Mouse (Mus musculus): ENCODE data around the gene Tm4sf4. TPM values are rescaled to one million over a fixed set of nuclear protein-coding genes. Genes with fewer than 3 reads are reported as not detected.

Gene Tm4sf4
- not detected in 2 replicates for total RNA-seq (2017)

DNA sequence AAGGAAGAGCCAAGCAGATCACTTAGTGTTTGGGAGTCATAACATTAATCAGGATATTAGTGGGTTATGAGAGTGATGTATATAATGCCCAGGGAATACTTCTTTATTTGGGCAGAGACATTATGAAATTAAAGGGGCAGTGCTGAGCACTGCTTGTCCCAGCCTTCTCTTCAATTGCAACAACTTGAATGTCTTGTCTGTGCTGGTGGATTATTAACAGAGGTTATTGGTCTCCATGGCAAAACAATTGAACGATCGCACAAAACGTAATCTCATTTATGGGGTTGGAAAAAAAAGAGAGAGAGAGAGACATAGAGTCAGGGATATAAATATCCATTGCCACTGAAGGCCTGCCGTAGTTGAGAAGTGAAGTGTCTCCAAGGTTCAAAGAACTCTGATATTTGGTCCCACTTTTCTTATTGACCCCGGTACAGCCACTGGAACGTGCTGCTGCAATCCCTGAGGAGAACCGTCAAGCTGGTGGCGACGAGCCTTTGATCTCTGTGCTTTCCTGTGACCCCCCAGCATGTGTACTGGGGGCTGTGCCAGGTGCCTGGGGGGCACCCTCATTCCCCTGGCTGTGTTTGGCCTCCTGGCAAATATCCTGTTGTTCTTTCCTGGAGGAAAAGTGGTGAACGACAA is at the start of gene Tm4sf4:
TSS of gene Tm4sf4 (plus strand) at position 226 of the 642 bp plus-strand sequence.
- no peak for ATAC-seq (replicated peaks in 1 of 2; ENCODE audit: insufficient read depth in 1 of 2, low FRiP score in 2 of 2, low TSS enrichment in 1 of 2, low read depth in 1 of 2, poor library complexity in 2 of 2, severe bottlenecking in 2 of 2)

DNA sequence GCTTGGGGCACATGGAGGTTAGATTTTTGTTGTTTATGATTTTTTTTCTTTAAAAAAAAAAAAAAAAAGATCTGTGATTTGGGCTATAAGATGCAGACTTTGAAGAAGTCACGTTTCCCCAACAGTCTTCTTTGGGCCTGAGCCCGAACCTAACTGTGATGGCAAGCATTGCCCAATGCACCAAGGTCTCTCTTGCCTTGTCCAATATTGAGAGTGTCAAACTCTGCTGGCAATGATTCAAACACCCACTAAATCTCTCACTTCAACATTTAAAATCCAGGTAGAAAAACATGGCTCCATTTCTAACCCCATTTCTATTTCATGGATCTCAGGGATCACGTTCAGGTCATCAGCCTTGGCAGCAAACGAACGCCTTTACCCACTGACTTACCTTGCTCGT is 38.7 kb upstream of the Tm4sf4 start:
- ATAC-seq (replicated peaks in 1 of 2; ENCODE audit: insufficient read depth in 1 of 2, low FRiP score in 2 of 2, low TSS enrichment in 1 of 2, low read depth in 1 of 2, poor library complexity in 2 of 2, severe bottlenecking in 2 of 2): no peak

DNA sequence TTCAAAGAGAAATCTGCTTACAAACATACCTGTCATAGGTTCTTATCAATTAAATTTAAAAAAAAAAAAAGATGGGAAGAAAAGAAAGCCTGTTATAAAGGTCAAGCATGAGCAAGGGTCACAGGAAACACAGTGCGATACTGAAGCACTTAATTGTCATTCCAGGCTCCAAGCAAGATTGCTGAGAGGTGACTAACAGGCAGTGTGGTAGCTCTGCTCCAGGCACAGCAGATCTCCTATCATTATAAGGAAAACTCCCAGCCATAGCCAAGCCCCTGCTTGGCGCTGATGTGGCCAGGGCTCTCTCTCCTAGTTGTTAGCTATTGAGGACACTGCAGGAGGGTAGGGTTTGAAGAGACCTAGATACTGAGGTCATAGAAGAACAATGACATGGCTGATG is 38.2 kb upstream of the Tm4sf4 start:
- no peak for ATAC-seq (replicated peaks in 1 of 2; ENCODE audit: insufficient read depth in 1 of 2, low FRiP score in 2 of 2, low TSS enrichment in 1 of 2, low read depth in 1 of 2, poor library complexity in 2 of 2, severe bottlenecking in 2 of 2)

DNA sequence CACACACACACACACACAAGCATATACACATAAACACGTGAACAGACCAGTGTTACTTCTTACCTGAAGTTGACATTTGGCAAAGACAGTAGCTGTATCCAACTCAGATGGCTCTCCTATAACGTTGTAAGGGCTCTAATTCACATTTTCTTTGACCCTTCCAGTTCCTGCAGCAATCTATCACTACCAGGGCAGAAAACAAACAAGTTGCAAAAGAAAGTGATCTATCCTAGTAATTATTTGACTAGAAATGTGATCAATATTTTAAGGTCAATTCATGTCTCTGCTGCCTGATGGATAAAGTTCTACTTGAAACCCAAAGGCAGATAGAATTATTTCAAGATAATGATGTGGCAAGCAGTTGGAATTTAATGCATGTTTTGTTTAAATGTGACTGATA is 37.5 kb upstream of the Tm4sf4 start:
- ATAC-seq (replicated peaks in 1 of 2; ENCODE audit: insufficient read depth in 1 of 2, low FRiP score in 2 of 2, low TSS enrichment in 1 of 2, low read depth in 1 of 2, poor library complexity in 2 of 2, severe bottlenecking in 2 of 2): no peak

DNA sequence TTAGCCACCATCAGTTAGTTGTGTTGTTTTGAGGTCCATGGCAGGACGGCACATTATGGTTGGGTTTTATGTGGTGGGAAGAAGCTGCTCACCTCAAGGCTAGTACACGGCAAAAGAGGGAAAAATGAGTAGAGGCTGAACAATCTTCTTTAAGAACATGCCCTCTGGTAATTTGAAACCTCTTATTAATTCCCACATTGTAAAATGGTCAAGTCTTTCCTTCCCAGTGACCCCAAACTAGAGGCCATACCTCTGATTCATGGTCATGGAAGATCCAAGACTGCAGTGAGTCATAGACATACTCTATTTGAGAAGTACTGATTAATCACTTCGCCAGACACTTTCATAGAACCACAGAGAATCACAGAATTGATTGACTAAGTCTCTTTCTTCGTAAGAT is 13.6 kb upstream of the Tm4sf4 start:
- no peak for ATAC-seq (replicated peaks in 1 of 2; ENCODE audit: insufficient read depth in 1 of 2, low FRiP score in 2 of 2, low TSS enrichment in 1 of 2, low read depth in 1 of 2, poor library complexity in 2 of 2, severe bottlenecking in 2 of 2)

DNA sequence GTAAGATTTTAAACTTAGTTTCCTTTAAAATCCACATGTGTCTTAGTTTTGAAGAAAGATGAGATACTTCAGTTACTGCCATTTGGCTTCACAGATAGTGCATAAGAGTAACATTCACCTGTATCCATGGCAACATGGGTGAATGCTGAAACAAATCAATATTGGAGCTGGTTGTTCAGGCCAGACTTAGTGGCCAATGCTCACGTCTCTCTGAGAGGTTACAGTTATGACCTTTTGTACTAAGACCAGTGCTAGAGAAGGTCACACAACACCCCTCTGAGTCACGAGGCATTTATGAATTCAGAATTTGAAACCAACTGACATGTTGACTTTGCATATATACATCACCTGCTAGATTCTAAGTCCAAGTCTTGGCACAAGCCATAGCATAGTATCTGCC is 4.9 kb upstream of the Tm4sf4 start:
- ATAC-seq (replicated peaks in 1 of 2; ENCODE audit: insufficient read depth in 1 of 2, low FRiP score in 2 of 2, low TSS enrichment in 1 of 2, low read depth in 1 of 2, poor library complexity in 2 of 2, severe bottlenecking in 2 of 2): no peak

DNA sequence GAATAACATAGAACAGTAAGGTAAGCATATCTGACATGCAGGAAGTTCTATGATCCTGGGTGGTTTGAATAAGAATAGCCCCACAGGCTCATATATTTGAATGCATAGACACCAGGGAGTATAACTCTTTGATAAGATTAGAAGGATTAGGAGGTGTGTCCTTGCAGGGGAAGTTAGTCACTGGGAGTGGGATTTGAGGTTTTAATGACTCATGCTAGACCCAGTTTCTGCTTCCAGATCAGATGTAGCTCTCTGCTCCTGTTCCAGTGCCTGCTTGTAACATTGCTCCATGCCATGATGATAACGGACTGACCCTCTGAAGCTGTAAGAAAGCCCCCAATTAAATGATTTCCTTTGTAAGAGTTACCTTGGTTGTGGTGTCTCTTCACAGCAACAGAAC is 4.5 kb upstream of the Tm4sf4 start:
- ATAC-seq (replicated peaks in 1 of 2; ENCODE audit: insufficient read depth in 1 of 2, low FRiP score in 2 of 2, low TSS enrichment in 1 of 2, low read depth in 1 of 2, poor library complexity in 2 of 2, severe bottlenecking in 2 of 2): no peak

DNA sequence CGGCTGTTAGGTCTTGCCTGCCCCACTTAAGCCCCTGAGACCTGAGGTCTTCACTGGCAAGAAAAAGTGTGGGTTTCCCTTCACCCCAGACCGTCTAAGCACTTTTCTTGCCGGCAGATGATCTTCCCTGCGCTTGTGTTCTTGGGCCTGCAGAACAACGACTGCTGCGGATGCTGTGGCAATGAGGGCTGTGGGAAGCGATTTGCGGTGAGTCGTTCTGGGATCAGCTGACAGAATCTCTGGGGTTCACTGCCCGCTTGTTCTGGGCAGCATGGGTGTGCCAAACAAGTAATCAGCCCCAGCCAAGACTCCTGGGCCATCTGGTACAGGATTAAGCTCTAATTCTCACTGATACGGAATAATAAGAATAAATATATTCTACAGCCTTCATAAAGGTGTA is 1.2 kb downstream of the Tm4sf4 start:
- no peak for ATAC-seq (replicated peaks in 1 of 2; ENCODE audit: insufficient read depth in 1 of 2, low FRiP score in 2 of 2, low TSS enrichment in 1 of 2, low read depth in 1 of 2, poor library complexity in 2 of 2, severe bottlenecking in 2 of 2)

DNA sequence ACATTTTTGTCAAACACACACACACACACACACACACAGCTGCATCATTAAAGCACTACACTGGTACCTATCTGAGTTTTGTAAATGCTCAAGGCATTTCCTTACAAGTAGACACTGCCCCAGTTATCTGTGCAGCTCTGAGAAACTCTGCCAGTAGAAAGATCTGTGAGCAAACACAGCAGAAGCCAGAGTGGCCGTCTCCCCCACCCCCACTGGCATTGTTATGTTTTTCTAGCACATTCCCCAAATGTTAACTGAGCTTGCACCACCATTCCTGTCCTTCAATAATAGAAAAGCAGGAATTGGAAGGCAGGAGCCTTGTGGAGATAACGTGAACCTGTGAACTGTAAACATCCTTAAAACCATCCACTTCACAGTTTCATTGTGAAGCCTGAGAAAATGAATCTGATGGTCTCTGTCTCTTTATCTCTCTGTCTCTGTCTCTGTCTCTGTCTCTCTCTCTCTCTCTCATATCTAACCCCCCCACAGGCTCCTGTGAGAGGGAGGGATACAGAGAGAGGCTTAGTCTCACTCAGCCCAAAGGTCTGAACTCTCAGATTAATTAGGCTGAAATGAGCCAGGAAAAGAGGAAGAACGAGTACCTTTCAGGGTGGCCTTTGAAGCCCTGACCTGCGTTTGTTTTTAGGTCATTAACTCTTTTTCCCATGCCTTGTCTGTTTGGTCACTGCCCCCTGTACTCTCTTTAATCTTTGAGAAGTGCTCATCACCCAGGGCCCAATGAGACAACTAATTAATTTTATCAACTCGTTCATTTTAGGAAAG is 3.8 kb downstream of the Tm4sf4 start:
- no peak for ATAC-seq (replicated peaks in 1 of 2; ENCODE audit: insufficient read depth in 1 of 2, low FRiP score in 2 of 2, low TSS enrichment in 1 of 2, low read depth in 1 of 2, poor library complexity in 2 of 2, severe bottlenecking in 2 of 2)

DNA sequence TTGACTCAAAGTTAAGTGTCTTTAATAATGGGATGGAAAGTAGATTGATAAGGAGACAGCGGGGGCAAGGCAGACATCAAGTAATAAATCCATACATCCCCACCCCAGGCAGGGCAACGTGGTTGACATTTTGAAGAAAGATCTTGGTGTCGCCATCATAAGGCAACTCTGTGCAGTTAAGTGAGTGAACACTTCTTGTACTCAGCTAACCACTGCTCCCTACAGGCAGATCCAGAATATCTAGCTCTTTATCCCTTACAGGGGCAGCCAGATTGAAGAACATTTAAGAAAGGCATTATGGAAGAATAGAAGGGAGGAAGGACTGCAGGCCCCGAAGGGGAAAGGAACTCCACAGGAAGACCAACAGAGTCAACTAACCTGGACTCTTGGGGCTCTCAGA is 4.4 kb downstream of the Tm4sf4 start:
- no peak for ATAC-seq (replicated peaks in 1 of 2; ENCODE audit: insufficient read depth in 1 of 2, low FRiP score in 2 of 2, low TSS enrichment in 1 of 2, low read depth in 1 of 2, poor library complexity in 2 of 2, severe bottlenecking in 2 of 2)

DNA sequence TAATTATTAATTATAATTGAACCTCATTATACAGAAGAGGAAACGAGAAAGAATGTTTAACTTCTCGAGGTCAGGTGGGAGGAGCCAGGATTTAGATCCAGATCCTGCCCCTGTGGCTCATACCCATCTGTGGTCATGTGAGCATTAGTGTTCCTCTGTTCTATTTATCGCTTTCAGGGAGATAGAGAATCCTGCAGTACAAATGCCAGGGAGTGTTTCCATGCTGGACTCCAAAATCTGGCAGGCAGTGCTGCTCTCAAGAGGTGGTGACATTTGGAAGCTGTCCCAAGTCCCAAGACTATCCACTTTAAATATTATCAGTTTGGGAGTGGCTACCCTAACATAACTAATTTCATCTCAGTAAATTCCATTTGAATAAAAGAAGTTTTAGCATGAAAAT is 6.6 kb downstream of the Tm4sf4 start:
- no peak for ATAC-seq (replicated peaks in 1 of 2; ENCODE audit: insufficient read depth in 1 of 2, low FRiP score in 2 of 2, low TSS enrichment in 1 of 2, low read depth in 1 of 2, poor library complexity in 2 of 2, severe bottlenecking in 2 of 2)

DNA sequence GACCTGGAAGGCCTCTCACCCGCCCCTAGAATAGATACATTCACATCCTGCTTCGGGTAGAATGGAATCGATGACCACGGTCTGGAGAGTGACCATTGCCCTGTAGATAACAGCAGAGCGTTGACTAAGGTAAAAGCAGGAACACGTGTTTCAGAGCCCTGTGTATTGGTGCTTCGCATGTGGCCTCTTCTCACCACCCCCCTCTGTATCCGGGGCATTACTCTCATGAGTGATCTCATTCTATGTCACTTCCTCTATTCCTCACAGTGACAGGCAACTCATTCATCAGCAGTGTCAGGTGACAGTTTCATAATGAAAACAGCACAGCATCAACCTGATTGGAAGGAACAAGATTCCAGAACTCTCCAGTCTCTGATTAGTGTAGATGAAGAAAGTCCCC is 10.2 kb downstream of the Tm4sf4 start:
- ATAC-seq (replicated peaks in 1 of 2; ENCODE audit: insufficient read depth in 1 of 2, low FRiP score in 2 of 2, low TSS enrichment in 1 of 2, low read depth in 1 of 2, poor library complexity in 2 of 2, severe bottlenecking in 2 of 2): no peak

DNA sequence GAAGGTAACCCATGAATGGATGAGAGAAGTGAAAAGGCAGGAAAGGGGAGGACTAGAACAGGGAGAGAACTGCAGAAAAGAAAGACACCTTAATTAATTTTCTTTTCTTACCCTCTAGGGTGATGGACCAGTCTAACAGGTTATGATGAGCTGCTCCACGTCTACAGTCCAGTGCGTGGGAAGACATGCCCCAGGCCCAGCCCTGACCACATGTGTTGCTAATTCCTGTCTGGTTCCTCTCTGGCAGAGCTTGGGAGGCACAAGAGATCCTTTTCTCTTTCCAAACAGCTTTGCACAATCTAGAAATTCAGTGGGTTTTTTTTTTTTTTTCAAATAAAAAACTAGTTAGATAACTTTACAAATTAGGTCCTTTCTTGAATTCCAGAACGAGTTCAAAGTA is 15.8 kb downstream of the Tm4sf4 start:
- no peak for ATAC-seq (replicated peaks in 1 of 2; ENCODE audit: insufficient read depth in 1 of 2, low FRiP score in 2 of 2, low TSS enrichment in 1 of 2, low read depth in 1 of 2, poor library complexity in 2 of 2, severe bottlenecking in 2 of 2)

DNA sequence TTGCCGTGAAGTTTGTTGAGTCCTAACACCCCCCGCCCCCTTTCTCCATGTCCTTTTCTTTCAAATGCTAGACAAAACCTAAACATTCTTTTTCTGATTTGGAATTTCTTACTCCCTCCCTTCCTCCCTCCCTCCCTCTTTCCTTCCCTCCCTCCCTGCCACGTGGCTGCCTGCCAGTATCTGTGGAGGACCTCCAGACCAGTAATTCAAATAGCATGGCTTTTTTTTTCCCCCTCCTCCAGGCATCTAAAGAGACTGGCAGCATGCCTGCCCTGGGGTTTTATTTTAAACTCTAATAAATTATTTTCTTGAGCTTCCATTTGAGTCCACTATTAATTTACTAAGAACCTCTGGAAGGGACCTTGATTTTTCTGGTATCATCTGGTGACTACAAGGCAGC is 20.6 kb downstream of the Tm4sf4 start:
- no peak for ATAC-seq (replicated peaks in 1 of 2; ENCODE audit: insufficient read depth in 1 of 2, low FRiP score in 2 of 2, low TSS enrichment in 1 of 2, low read depth in 1 of 2, poor library complexity in 2 of 2, severe bottlenecking in 2 of 2)

DNA sequence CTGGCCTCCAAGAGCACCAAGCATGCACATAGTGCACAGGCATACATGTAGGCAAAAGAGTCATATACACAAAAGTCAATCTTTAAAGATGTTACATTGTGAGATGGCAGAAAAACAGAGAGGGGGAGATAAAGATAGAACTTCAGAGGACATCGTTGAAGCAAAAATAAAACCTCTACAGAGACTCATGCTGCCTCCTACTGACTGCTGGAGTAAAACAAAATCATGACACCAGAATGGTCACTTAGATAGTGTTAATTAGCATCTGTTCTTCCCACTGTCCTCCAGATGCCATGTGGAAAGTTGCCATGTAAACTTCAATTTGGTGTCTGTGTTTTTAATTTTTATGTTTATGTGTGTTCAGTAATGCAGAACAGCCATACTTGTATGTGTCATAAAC is 22.8 kb downstream of the Tm4sf4 start:
- ATAC-seq (replicated peaks in 1 of 2; ENCODE audit: insufficient read depth in 1 of 2, low FRiP score in 2 of 2, low TSS enrichment in 1 of 2, low read depth in 1 of 2, poor library complexity in 2 of 2, severe bottlenecking in 2 of 2): no peak

DNA sequence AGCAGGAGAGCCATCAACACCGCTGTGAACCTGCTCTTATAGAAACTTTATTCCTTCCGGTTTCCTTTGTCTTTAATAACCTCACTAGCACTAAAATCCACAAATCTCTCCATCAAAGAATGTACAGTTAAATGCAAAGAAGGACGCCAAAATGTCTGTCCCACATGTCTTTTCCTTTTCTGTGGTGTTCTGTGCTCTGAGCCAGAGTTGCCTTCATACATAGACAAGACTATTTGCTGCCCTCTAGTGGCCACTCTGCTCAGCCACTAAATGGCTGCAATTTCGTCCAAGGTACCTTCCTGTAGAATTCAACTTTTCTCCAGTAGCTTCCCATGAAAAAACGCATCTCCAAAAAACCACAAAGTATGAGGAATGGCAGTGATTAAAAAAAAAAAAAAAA is 23.3 kb downstream of the Tm4sf4 start:
- peak; percentile 59 to 66; a peak in 2 of 4 replicates for ATAC-seq (replicated peaks in 1 of 2; ENCODE audit: insufficient read depth in 1 of 2, low FRiP score in 2 of 2, low TSS enrichment in 1 of 2, low read depth in 1 of 2, poor library complexity in 2 of 2, severe bottlenecking in 2 of 2)

DNA sequence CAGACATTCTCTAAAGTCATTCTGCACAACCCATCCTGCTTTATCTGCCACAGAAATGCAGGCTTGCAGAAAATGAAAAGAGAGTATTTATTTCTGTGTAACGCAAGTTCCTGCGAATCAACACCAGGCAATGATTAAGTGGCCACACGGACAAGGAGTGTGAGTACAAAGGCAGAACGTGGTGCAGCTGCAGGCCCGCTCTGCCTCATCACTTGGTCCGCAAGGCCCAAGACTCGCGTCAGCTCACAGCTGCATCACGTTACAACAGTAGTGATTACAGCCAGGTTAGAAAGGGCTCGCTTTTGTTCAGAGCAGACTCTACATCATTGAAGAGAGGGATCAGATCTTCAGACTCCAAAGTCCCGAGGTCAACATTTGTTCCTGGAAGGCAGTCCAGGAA is 33.5 kb downstream of the Tm4sf4 start:
- ATAC-seq (replicated peaks in 1 of 2; ENCODE audit: insufficient read depth in 1 of 2, low FRiP score in 2 of 2, low TSS enrichment in 1 of 2, low read depth in 1 of 2, poor library complexity in 2 of 2, severe bottlenecking in 2 of 2): no peak

DNA sequence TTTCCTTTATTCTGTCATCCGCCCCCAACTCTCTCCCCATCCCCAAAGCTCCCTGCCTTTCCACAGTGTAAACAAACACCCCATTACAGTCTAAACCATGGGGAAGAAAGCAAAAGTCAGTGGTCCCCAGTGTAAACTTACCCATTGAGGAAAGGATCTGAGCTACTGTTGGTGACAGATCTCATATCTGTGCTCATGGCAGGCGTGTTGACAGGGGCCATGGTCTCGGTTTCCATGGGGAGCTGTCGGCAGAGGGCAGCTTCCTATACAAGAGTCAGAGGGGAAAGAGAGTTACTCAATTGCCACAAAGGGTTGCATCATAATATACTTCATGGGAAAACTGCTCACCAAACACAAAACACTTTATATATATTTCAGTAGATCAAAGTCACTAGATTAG is 38.2 kb downstream of the Tm4sf4 start:
- no peak for ATAC-seq (replicated peaks in 1 of 2; ENCODE audit: insufficient read depth in 1 of 2, low FRiP score in 2 of 2, low TSS enrichment in 1 of 2, low read depth in 1 of 2, poor library complexity in 2 of 2, severe bottlenecking in 2 of 2)

DNA sequence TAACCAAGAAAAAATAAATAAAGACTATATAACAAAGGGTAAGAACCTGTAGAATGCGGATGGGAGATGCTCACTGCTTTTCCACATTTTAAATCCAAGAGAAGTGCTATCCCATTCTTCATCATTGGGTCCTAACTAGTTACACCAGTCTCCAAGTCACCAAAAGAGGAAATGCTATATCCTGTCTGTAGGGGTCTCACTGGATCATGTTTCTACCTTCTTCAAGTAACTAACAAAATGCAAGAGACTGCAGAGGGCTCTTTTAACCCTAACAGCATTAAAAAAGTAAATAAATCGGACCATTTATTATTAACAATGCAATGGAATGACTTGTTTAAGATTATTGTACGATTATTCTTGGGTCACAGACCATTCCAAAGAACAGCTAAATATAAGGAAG is 41.2 kb downstream of the Tm4sf4 start:
- ATAC-seq (replicated peaks in 1 of 2; ENCODE audit: insufficient read depth in 1 of 2, low FRiP score in 2 of 2, low TSS enrichment in 1 of 2, low read depth in 1 of 2, poor library complexity in 2 of 2, severe bottlenecking in 2 of 2): peak; percentile 36 to 51; a peak in 2 of 4 replicates

Data from hematopoietic stem cell, adult 5-6 weeks (primary cell).